Mouse (Mus musculus) embryo, embryonic 10.5 days (tissue): Measurements from ENCODE around the gene Vmn1r64.
"Not testable (repeated sequence)": the region's sequence is repeated elsewhere in the genome, so short reads cannot be mapped to it uniquely, and the experiment has no call there.

ENCODE experiments used
- DNase-seq: peaks from one replicate; pipeline ENCODE4 v3.0.0-alpha.2; 2015; ENCODE audit warnings: low spot score

Gene Vmn1r64

GRCm38 (mm10) chr7:5884442-5884841, at the start of gene Vmn1r64:
Vmn1r64 (minus strand) TSS chr7:5884542.
- no peak for DNase-seq

GRCm38 (mm10) chr7:5899238-5899637, 14.9 kb upstream of the Vmn1r64 start:
- no peak for DNase-seq

GRCm38 (mm10) chr7:5897245-5897644, 12.9 kb upstream of the Vmn1r64 start:
- not testable (repeated sequence) for DNase-seq
